Mouse (Mus musculus) liver, embryonic 14.5 days (tissue): ENCODE data around the gene Fam173a.

ENCODE experiments used
- CTCF ChIP-seq: IDR thresholded peaks from 2 replicates; pipeline ENCODE4 v1.5.1; 2016; ENCODE audit warnings: antibody characterized with exemption, low read depth, control low read depth
- EP300 ChIP-seq: IDR thresholded peaks from 2 replicates; pipeline ENCODE4 v1.6.1; 2016; ENCODE audit warnings: antibody characterized with exemption, low read depth

DNA sequence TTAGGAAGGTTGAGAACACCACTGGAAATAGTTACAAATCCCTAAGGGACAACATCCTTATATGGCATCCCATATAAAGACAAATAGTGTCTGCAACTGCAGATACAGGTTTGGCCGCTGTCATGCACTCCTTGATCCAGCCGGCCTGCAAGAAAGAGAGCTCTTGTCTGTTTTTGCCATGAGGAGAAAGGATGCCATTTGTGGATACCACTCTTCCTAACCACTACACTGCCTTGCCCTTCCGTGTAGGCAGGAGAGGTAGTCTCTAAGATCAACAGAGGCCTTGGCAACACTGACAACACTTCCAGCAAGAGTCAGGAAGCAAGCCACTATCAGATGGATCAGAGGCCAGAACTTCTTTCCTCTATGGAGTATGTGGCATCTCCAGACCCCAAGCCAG, 6.4 kb downstream of the Fam173a start, which contains the start of gene Ccdc78:
- no peak for TF ChIP-seq CTCF
- TF ChIP-seq EP300, result no peak
